Mouse (Mus musculus) C2C12 (cell line): ENCODE results near the gene Klrb1c.
"Not testable (repeated sequence)": the region's sequence is repeated elsewhere in the genome, so short reads cannot be mapped to it uniquely, and the experiment has no call there.

Experiments
- CTCF ChIP-seq: IDR thresholded peaks from one replicate; pipeline ENCODE4 v1.5.1; 2011; ENCODE audit not compliant: control insufficient read depth, insufficient read depth, insufficient read length
- MAX ChIP-seq: IDR thresholded peaks from one replicate; pipeline ENCODE4 v1.6.1; 2011; ENCODE audit warnings: mild to moderate bottlenecking, control low read depth
- MYOD1 ChIP-seq: IDR thresholded peaks from one replicate; pipeline ENCODE4 v1.6.1; 2011; ENCODE audit warnings: low read depth; ENCODE audit not compliant: control insufficient read depth, insufficient read length
- MYOG ChIP-seq: IDR thresholded peaks from one replicate; pipeline ENCODE4 v1.6.1; 2011; ENCODE audit not compliant: control insufficient read depth, insufficient read length; ENCODE audit errors: extremely low read depth

DNA sequence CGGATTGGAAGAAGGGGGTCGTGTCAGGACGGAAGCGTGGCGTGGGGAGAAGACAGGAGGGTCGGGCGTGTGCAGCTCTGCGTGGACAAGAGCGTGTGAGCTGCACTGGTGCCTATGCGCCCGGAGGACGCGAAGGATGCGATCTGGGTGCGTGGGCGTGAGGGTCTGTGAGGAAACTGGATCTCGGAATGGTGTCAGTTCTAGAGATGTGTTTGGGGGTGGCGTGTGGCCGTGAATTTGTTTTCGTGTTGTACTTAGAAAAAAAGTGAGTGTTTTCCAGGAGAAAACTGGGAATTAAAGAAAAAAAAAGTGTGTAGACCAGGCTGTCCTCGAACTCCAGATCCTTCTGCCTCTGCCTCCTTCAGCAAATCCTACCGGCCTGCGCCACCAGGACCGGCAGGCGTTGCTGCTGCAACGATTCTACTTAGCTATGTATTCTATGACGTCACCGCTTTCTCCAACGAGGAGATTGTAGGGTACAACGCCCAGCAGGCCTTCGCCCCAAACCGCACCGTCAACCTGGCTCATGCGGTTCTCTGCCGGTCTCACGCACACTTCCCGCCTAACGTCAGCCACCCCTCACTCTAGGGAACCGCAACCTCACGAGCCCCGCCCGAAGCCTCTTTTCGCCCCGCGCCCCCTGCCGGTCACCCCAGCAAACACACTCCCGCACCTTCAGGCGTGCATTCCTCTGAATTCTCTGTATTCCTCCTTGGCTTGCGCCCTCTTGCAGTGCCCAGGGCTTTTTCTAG is 10.3 kb upstream of the Klrb1c start:
- peak; percentile 6 for TF ChIP-seq CTCF
- TF ChIP-seq MAX, MYOG, MYOD1: not testable (repeated sequence)
